Mouse (Mus musculus): Measurements from ENCODE around the gene Kif26b.

- peak; percentile 28 for TF ChIP-seq CTCF (IDR thresholded peaks at IDR 0.05)
- TF ChIP-seq EP300 (IDR thresholded peaks at IDR 0.05): no peak
Observed at GRCm38 (mm10) chr1:178485138-178485867, 43.6 kb upstream of the Kif26b start.
